Mouse (Mus musculus) brain, embryonic 14.5 days (tissue): ENCODE measurements at regions not wholly inside any gene's neighbourhood (a gene's known extent, or its start where the extent isn't known, plus 50 kb on each side); places are given as distances from the start of the nearest gene placed in this dataset.

Experiments
- CTCF ChIP-seq: fragments of 200-500 bp; IDR thresholded peaks from 2 replicates; pipeline ENCODE4 v1.5.1; 2012; ENCODE audit warnings: inconsistent platforms, mild to moderate bottlenecking, moderate library complexity, borderline replicate concordance; ENCODE audit not compliant: insufficient read depth, insufficient read length; ENCODE audit errors: extremely low read depth
- POLR2A ChIP-seq: fragments of 200-500 bp; IDR thresholded peaks from 2 replicates; pipeline ENCODE4 v1.6.1; 2012; ENCODE audit warnings: mild to moderate bottlenecking, inconsistent platforms, borderline replicate concordance; ENCODE audit not compliant: poor library complexity, insufficient read depth, insufficient read length, severe bottlenecking; ENCODE audit errors: extremely low read depth

- TF ChIP-seq POLR2A, result no peak
- TF ChIP-seq CTCF, result no peak
Measured at GRCm38 (mm10) chr3:58115511-58115910, 267.6 kb upstream of the Pfn2 start.
